Mouse (Mus musculus) bone marrow macrophage, adult 2 months (primary cell): ENCODE measurements around the gene Tmem176a. TPM values are rescaled to one million over a fixed set of nuclear protein-coding genes. Genes with fewer than 3 reads are reported as not detected.

Experiments
- H3K27ac ChIP-seq: 2 replicates; pipeline ENCODE4 v1.5.1; 2012; ENCODE audit warnings: low read depth, low read length; ENCODE audit not compliant: insufficient read depth
- H3K4me1 ChIP-seq: 2 replicates; pipeline ENCODE4 v1.6.1; 2012; ENCODE audit warnings: low read length; ENCODE audit not compliant: control insufficient read depth, insufficient read depth
- H3K4me3 ChIP-seq: 2 replicates; pipeline ENCODE4 v1.5.1; 2012; ENCODE audit warnings: mild to moderate bottlenecking, low read length, moderate library complexity; ENCODE audit not compliant: insufficient read depth
- CTCF ChIP-seq: IDR thresholded peaks from 2 replicates; pipeline ENCODE4 v1.5.1; 2012; ENCODE audit warnings: low read depth, mild to moderate bottlenecking, low read length, moderate library complexity
- POLR2A ChIP-seq: IDR thresholded peaks from 2 replicates; pipeline ENCODE4 v1.6.1; 2012; ENCODE audit warnings: mild to moderate bottlenecking, low read depth, low read length, borderline replicate concordance
- polyA plus RNA-seq: library from polyadenylated mRNA; stranded (reverse); fragments of >200 nt; gene quantifications from 2 replicates; pipeline ENCODE4 v1.2.4, GENCODE M21; 2012; ENCODE audit not compliant: missing spikeins, insufficient read depth, insufficient read length

Gene Tmem176a
- polyA plus RNA-seq, 1 experiment, result 481 TPM

DNA sequence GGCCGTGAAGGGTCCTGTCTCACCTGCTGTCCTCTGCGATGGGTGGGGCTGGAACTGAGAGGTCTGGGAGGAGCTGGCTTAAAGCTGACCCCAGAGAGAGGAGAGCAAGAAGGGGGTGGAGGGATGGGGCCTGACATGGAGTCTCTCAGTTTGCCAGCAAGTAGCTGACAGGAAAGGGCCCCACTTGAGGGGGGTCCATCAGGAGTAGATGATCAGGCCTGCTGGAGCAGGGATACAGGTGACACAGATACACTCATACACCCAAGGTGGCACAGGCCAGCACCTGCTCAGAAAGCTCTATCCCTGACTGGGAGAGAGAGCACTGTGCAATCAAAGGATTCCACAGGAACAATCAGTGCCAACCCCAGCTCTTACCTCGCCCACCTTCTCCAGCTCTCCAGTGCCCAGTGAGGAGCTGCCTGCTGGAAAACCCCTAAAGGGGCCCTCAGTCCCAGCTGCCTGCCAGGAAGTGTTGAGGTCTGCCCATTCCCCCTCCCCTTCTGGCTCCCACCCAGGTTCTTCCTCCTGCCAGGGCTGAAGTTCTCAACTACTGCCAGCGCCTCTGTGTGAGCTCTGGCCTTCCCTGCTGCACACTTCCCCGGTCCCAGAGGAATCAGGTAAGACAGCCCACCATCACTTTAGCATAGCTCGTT, 380 bp downstream of the Tmem176a start, which contains the start of gene Tmem176b:
Gene Tmem176b, minus strand, starts transcription at position 524 of the 653 bp plus-strand sequence.
- Histone ChIP-seq H3K27ac (peak within 1 kb of the TSS; percentile 94), H3K4me3 (peak within 1 kb of the TSS; percentile 66), H3K4me1 (peaks cover 40% of the 10 kb centered on the region)
- TF ChIP-seq CTCF (no peak), POLR2A (0 out of 2 replicates have a peak, but pooled peaks have one; percentile 17)

DNA sequence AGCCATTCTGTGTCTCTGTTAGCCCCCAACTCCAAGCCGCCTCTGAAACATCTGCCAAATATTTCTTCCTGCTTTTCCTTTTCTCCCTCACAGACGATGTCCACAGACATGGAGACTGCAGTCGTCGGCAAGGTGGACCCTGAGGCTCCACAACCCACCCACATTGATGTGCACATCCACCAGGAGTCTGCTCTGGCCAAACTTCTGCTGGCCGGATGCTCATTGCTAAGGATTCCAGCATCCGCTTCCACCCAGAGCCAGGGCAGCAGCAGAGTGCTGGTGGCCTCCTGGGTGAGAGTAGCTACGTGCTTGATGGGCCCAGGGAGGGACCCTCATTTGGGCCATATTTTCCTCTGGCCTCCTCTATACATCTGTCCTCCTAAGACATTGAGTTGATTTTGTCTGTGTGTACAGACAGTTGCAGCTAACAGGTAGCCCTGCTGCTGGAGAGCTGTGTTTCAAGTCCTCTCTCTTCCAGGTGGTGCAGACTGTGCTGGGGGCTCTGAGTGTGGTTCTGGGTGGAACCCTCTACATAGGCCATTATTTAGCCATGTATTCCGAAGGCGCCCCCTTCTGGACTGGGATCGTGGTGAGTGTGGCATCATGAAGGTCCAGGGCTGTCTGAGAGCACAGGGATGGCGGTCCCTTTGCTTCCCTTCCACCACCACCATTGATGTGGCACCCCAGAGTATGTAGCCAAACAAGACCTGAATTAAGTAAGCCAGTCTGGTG, 1.6 kb downstream of the Tmem176a start:
- peak overlapping the region; percentile 63; the same call in 1 of the 2 replicates for H3K27ac ChIP-seq
- H3K4me1 ChIP-seq, result peaks cover 38% of the 10 kb centered on the region
- peak overlapping the region; percentile 66 for H3K4me3 ChIP-seq
- no peak for TF ChIP-seq POLR2A
- peak; percentile 70 for TF ChIP-seq CTCF

DNA sequence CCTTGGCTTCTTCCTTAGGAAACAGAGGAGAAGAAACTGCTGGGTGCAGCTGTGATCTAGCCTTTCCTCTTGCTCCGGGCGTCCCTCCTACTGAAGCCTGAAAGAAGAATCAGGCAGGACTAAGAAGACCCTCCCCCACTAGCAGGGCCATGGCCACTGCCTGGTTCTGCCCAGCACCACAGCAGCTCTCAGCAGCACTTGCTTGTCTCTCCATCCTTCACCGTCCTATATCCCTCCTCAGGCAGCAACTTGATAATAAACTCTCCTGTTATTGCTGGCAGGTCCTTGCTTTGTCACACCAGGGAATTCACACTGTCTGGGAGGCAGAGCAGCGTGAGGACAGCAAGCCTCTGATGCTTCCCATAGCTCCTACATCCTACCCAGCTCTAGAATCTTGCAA, 4.4 kb downstream of the Tmem176a start:
- no peak overlapping the region for H3K27ac ChIP-seq
- H3K4me3 ChIP-seq, result no peak overlapping the region
- H3K4me1 ChIP-seq, result peaks cover 26% of the 10 kb centered on the region
- no peak for TF ChIP-seq POLR2A
- TF ChIP-seq CTCF, result no peak

DNA sequence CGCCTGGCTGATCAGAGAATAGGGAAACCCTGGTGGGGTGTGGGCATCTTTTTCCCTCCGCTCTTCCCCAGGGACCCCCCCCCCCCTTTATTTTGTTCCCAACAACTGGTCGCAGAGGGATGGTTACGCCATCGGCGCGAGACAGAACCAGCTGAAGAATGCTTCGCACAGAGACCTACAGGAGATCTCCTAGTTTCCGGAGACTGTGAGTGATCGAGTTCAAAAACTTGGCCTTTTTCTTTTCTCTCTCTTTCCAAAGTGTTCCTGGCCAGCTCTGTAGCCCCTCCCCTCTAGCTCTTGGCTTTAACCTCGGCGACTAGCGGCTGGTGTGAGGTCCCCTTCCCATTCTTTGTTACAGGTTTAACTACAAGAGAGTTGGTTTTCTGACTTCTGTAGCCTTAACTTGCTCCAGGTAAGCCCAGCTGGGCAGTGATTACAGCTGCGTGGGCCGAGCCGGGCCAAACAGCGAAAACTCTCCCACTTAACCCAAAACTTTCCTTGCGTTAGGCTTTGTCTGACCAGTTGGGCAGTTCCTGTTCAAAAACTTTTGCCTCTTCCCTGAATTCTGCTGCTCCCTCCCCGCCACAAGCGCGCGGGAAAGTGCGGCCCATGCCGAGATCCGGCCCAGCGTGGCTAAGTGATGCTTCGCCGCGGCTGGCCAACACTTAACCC, 11.2 kb downstream of the Tmem176a start:
- Histone ChIP-seq H3K4me3 (no peak overlapping the region; the same call in 1 of the 2 replicates), H3K4me1 (peaks cover 9% of the 10 kb centered on the region), H3K27ac (no peak overlapping the region)
- TF ChIP-seq POLR2A (no peak), CTCF (no peak)

DNA sequence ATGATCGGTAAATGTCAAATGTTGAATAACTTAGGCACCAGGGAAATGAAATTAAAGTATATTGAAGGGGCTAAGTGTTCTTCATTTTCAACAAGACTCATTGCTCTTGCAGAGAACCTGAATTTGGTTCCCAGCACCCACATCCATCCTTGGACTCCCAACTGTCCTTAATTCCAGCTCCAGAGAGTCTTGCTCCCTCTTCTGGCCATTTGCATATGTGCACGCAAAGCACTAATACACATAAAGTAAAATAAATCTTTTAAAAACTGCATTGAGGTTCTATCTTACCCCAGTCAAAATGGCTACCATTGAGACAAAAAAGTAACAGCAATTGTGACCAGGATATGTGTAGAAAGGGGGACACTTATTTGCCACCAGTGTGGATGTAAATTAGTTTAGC, 13.4 kb downstream of the Tmem176a start:
- TF ChIP-seq POLR2A, result no peak
- no peak for TF ChIP-seq CTCF
- Histone ChIP-seq H3K27ac (no peak overlapping the region), H3K4me1 (peaks cover 9% of the 10 kb centered on the region), H3K4me3 (no peak overlapping the region)

DNA sequence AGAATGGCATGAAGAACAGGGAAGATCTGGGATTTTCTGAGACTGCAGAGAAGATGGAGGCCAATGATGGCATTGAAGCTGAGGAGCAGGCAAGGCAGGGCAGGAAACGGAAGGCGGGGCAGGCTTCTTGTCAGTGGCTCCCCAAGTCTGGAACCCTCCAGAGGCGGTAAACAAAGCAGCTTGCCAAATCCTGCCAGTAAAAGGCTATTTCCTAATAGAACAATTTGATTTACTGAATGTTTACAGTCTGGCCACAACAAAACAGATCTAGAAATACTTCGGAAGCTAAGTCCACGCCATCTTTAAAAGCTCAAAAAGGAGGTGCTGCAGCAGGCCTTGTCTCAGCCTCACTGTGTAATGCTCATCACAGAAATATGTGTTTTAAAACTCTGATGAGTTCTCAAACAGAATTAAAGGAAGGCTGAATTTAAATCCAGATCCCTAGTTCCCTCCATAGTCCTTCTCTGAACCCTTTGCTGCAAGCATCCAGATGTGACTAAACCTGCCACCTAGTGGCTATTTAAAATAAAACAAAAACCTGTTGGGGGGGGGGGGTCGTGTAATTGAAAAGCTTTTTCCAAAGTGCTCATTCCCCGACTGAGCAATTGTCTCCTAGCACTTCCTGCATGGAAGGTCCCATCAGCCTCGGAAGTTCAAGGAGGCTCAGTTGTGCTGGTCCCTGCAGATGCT, 17.0 kb downstream of the Tmem176a start:
- TF ChIP-seq POLR2A, result no peak
- TF ChIP-seq CTCF, result peak; percentile 42; the same call in 1 of the 2 replicates
- Histone ChIP-seq H3K4me1 (peaks cover 9% of the 10 kb centered on the region), H3K4me3 (no peak overlapping the region), H3K27ac (no peak overlapping the region)

DNA sequence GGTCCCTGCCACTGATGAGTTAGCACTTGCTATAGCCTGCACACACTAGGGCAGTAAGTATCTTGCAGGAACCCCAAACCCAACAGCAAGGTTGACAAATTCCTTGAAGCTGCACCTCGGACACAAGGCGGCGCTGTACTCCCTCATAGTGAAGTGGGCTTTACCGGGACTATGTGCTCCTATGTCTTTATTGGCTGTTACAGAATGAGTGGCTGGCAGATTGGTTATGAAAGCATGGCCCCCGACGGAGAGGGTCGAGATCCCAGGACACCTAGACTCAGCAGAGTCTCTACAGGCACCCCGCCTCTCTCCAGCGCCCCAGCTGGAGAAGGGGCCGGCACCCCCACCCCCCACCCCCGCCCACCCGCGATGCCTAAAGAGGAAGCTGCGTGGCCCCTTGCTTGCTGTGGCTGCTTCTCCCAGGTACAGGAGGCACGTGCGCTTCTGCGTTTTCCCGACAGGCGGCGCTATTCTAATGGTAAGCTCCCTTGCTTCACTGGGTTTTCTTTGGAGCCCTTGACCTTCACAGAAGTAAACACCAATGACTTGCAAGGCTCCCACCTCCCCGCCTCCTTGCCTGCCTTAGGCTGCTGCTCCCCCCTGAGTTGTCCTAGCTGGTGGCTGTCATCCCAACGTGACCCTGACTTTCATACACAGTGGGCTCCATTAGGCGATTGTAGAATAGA, 19.6 kb downstream of the Tmem176a start:
- Histone ChIP-seq H3K27ac (no peak overlapping the region), H3K4me3 (no peak overlapping the region), H3K4me1 (peaks cover 9% of the 10 kb centered on the region)
- peak; percentile 60 for TF ChIP-seq CTCF
- TF ChIP-seq POLR2A, result no peak

DNA sequence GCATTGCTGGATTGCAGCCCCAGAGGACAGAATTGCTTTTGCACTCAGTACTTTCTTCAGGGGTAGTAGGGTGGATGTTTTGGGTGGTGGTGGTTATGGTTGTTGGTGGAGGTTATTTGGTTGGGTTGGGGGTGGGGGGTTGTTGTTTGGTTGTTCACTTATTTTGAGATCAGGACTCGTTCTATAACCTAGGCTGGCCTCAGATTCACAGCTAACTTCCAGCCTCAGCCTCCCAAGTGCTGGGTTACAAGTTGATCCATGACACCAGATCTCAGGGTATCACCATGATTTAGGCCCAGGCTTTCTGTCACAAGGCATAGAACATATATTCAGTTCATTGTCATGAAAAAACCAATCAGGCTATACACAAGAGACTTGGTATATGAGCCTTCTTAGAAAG, 20.1 kb downstream of the Tmem176a start:
- Histone ChIP-seq H3K27ac (no peak overlapping the region), H3K4me1 (peaks cover 8% of the 10 kb centered on the region), H3K4me3 (no peak overlapping the region)
- TF ChIP-seq CTCF (no peak), POLR2A (no peak)
